Mouse (Mus musculus): ENCODE measurements around the gene Vps33a. TPM values are rescaled to one million over a fixed set of nuclear protein-coding genes. Genes with fewer than 3 reads are reported as not detected.
A peak's percentile ranks its signal among the peaks of the same experiment; 100 is the strongest.

Gene Vps33a
- polyA plus RNA-seq, 1 experiment from 2014 or later: 14.6 TPM

GRCm38 (mm10) chr5:123510160-123510559 is 62.7 kb downstream of the Vps33a start, which contains the start of gene B3gnt4:
Gene B3gnt4 (plus strand): TSS chr5:123510460.
- WGBS: 87% methylated on average over 5 of the region's 5 CpGs
- Histone ChIP-seq H3K9me3 (ENCODE audit: control insufficient read depth, low read length) (no peaks in the 10 kb centered on the region), H3K36me3 (ENCODE audit: control insufficient read depth, insufficient read depth, low read length) (no peaks in the 10 kb centered on the region), H3K4me2 (replicated peaks; ENCODE audit: low read depth) (no peak within 1 kb of the TSS), H3K27me3 (ENCODE audit: control insufficient read depth, insufficient read depth, low read length) (no peaks in the 10 kb centered on the region), H3K9ac (ENCODE audit: low read length) (no peak within 1 kb of the TSS), H3K4me3 (ENCODE audit: low read depth, low read length) (no peak within 1 kb of the TSS), H3K27ac (replicated peaks) (no peak within 1 kb of the TSS), H3K4me1 (replicated peaks; ENCODE audit: control insufficient read depth, insufficient read depth) (no peaks in the 10 kb centered on the region)
- ATAC-seq (ENCODE audit: low FRiP score, low TSS enrichment): no peak
- TF ChIP-seq EP300 (optimal IDR thresholded peaks at IDR 0.05): no peak
- no peak for TF ChIP-seq CTCF (IDR thresholded peaks at IDR 0.05; ENCODE audit: low read depth)
- no peak for DNase-seq (ENCODE audit: low spot score)

DNA sequence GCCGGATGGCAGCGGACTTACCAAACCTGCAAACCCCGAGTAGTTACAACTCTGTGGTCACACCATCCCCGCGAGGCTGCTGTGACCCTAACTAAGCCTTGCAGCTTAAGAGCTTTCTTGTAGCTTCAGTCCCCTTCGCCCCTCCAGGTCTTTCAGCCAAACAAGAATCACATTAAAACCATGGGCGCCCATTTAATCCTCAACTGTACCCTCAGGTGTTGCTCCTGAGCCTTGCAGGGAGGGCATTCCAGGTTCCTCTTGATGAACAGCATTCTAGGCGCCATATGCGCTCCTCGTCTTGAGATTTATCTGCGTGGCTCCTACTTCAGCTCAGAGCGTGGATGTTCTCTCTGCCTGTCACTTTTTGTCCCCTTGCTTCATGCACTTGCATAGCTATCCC is 63.9 kb downstream of the Vps33a start:
- H3K4me2 ChIP-seq (replicated peaks; ENCODE audit: low read depth): peak overlapping the region; percentile 89
- peak overlapping the region; percentile 43; the same call in 1 of the 2 replicates for H3K9ac ChIP-seq (ENCODE audit: low read length)
- H3K27ac ChIP-seq (replicated peaks): no peak overlapping the region
- no peaks in the 10 kb centered on the region for H3K9me3 ChIP-seq (ENCODE audit: control insufficient read depth, low read length)
- DNase-seq (ENCODE audit: low spot score): no peak
- no peaks in the 10 kb centered on the region for H3K4me1 ChIP-seq (replicated peaks; ENCODE audit: control insufficient read depth, insufficient read depth)
- H3K27me3 ChIP-seq (ENCODE audit: control insufficient read depth, insufficient read depth, low read length): no peaks in the 10 kb centered on the region
- no peak for ATAC-seq (ENCODE audit: low FRiP score, low TSS enrichment)
- no peaks in the 10 kb centered on the region for H3K36me3 ChIP-seq (ENCODE audit: control insufficient read depth, insufficient read depth, low read length)
- H3K4me3 ChIP-seq (ENCODE audit: low read depth, low read length): peak overlapping the region; percentile 49
- 8% methylated on average over 12 of the region's 12 CpGs for WGBS
- TF ChIP-seq EP300 (optimal IDR thresholded peaks at IDR 0.05) (no peak), CTCF (IDR thresholded peaks at IDR 0.05; ENCODE audit: low read depth) (no peak)

DNA sequence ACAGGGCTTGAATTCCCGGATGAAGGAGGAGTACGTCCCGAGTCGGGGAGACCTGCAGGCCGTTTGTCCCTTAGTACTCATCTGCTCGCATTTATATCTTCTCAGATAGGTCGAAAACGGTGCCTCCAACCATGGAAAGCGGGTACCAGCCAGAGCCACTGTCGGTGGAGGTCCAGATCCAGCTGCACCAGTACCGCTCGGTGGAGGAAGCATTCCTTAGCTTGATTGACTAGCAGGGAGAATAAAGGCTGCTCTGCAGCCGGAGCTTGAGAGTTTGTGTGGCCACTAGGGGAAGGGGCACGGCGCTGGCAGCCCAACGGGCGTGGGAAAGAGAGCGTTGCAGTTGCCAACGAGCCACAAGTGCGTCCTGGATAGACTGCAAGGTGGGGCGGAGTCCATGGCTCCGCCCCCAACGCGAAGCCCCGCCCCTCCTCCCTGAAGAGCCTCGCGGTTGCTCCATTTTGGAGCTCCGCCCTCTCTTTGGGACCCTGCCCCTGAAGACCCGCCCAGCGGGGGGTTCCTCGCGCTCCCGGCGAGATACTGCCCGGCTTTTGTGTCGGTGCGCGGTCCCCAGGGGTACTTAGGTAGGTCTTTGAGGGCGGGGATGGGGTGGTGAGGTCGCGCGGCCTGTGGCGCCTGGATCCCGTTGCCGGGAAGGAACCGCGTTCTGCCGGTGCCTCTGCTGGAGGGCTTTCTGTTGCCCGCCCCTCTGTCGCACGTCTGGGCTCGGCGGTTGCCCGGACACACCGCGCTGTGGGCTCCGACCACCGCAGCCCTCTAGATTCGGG is 64.7 kb downstream of the Vps33a start:
- Histone ChIP-seq H3K9me3 (ENCODE audit: control insufficient read depth, low read length) (no peaks in the 10 kb centered on the region), H3K36me3 (ENCODE audit: control insufficient read depth, insufficient read depth, low read length) (no peaks in the 10 kb centered on the region), H3K9ac (ENCODE audit: low read length) (peak overlapping the region; percentile 43), H3K4me2 (replicated peaks; ENCODE audit: low read depth) (peak overlapping the region; percentile 89), H3K4me1 (replicated peaks; ENCODE audit: control insufficient read depth, insufficient read depth) (no peaks in the 10 kb centered on the region), H3K4me3 (ENCODE audit: low read depth, low read length) (peak overlapping the region; percentile 49), H3K27me3 (ENCODE audit: control insufficient read depth, insufficient read depth, low read length) (no peaks in the 10 kb centered on the region), H3K27ac (replicated peaks) (no peak overlapping the region)
- ATAC-seq (ENCODE audit: low FRiP score, low TSS enrichment) (peak; percentile 82), DNase-seq (ENCODE audit: low spot score) (peak; percentile 84)
- TF ChIP-seq EP300 (optimal IDR thresholded peaks at IDR 0.05) (no peak), CTCF (IDR thresholded peaks at IDR 0.05; ENCODE audit: low read depth) (peak; percentile 38; the same call in 1 of the 2 replicates)
- WGBS: 1% methylated on average over 59 of the region's 59 CpGs

GRCm38 (mm10) chr5:123501973-123502372 is 70.9 kb downstream of the Vps33a start:
- 0 out of 2 replicates have a peak, but pooled peaks cover 4% of the 10 kb centered on the region for H3K4me1 ChIP-seq (replicated peaks; ENCODE audit: control insufficient read depth, insufficient read depth)

GRCm38 (mm10) chr5:123499717-123500116 is 73.1 kb downstream of the Vps33a start:
- WGBS: 58% methylated on average over 4 of the region's 4 CpGs
- ATAC-seq (ENCODE audit: low FRiP score, low TSS enrichment) (no peak), DNase-seq (ENCODE audit: low spot score) (no peak)
- Histone ChIP-seq H3K27me3 (ENCODE audit: control insufficient read depth, insufficient read depth, low read length) (no peaks in the 10 kb centered on the region), H3K27ac (replicated peaks) (no peak overlapping the region), H3K9me3 (ENCODE audit: control insufficient read depth, low read length) (no peaks in the 10 kb centered on the region), H3K36me3 (ENCODE audit: control insufficient read depth, insufficient read depth, low read length) (no peaks in the 10 kb centered on the region), H3K9ac (ENCODE audit: low read length) (no peak overlapping the region), H3K4me3 (ENCODE audit: low read depth, low read length) (no peak overlapping the region), H3K4me1 (replicated peaks; ENCODE audit: control insufficient read depth, insufficient read depth) (0 out of 2 replicates have a peak, but pooled peaks cover 4% of the 10 kb centered on the region), H3K4me2 (replicated peaks; ENCODE audit: low read depth) (no peak overlapping the region)
- peak; percentile 74 for TF ChIP-seq CTCF (IDR thresholded peaks at IDR 0.05; ENCODE audit: low read depth)
- no peak for TF ChIP-seq EP300 (optimal IDR thresholded peaks at IDR 0.05)

More at GRCm38 (mm10) chr5:123501973-123502372, 70.9 kb downstream of the Vps33a start:
- Histone ChIP-seq H3K9ac (ENCODE audit: low read length) (no peak overlapping the region), H3K36me3 (ENCODE audit: control insufficient read depth, insufficient read depth, low read length) (no peaks in the 10 kb centered on the region), H3K9me3 (ENCODE audit: control insufficient read depth, low read length) (no peaks in the 10 kb centered on the region), H3K4me2 (replicated peaks; ENCODE audit: low read depth) (no peak overlapping the region), H3K4me3 (ENCODE audit: low read depth, low read length) (no peak overlapping the region), H3K27ac (replicated peaks) (no peak overlapping the region), H3K27me3 (ENCODE audit: control insufficient read depth, insufficient read depth, low read length) (no peaks in the 10 kb centered on the region)
- TF ChIP-seq EP300 (optimal IDR thresholded peaks at IDR 0.05) (no peak), CTCF (IDR thresholded peaks at IDR 0.05; ENCODE audit: low read depth) (no peak)
- no peak for DNase-seq (ENCODE audit: low spot score)
- ATAC-seq (ENCODE audit: low FRiP score, low TSS enrichment): no peak
- 43% methylated on average over 4 of the region's 4 CpGs for WGBS

- 0 out of 2 replicates have a peak, but pooled peaks have one; percentile 12 for ATAC-seq (ENCODE audit: low FRiP score, low TSS enrichment)
- WGBS: 54% methylated on average over 9 of the region's 9 CpGs
Measured at GRCm38 (mm10) chr5:123489935-123490334, 82.9 kb downstream of the Vps33a start.

More at GRCm38 (mm10) chr5:123489935-123490334, 82.9 kb downstream of the Vps33a start:
- H3K27me3 ChIP-seq (ENCODE audit: control insufficient read depth, insufficient read depth, low read length): no peaks in the 10 kb centered on the region
- H3K4me3 ChIP-seq (ENCODE audit: low read depth, low read length): no peak overlapping the region
- TF ChIP-seq CTCF (IDR thresholded peaks at IDR 0.05; ENCODE audit: low read depth) (no peak), EP300 (optimal IDR thresholded peaks at IDR 0.05) (no peak)
- no peaks in the 10 kb centered on the region for H3K4me1 ChIP-seq (replicated peaks; ENCODE audit: control insufficient read depth, insufficient read depth)
- no peak overlapping the region for H3K4me2 ChIP-seq (replicated peaks; ENCODE audit: low read depth)
- H3K36me3 ChIP-seq (ENCODE audit: control insufficient read depth, insufficient read depth, low read length): no peaks in the 10 kb centered on the region; the same call in 1 of the 2 replicates
- no peak overlapping the region for H3K9ac ChIP-seq (ENCODE audit: low read length)
- H3K9me3 ChIP-seq (ENCODE audit: control insufficient read depth, low read length): no peaks in the 10 kb centered on the region
- DNase-seq (ENCODE audit: low spot score): no peak
- H3K27ac ChIP-seq (replicated peaks): no peak overlapping the region

All from stomach, postnatal 0 days (tissue).